Mouse (Mus musculus) kidney, postnatal 0 days (tissue): ENCODE data around the gene Gm17662. TPM values are rescaled to one million over a fixed set of nuclear protein-coding genes. Genes with fewer than 3 reads are reported as not detected.

Source experiments
- ATAC-seq: fragments of 200-750 bp; cut with Nextera tagmentation; replicated peaks from 2 replicates; pipeline ENCODE4 v1.8.0; 2017; ENCODE audit warnings: low read depth, moderate number of reproducible peaks, moderate TSS enrichment, moderate library complexity; ENCODE audit not compliant: low FRiP score
- DNase-seq: peaks from one replicate; pipeline ENCODE4 v3.0.0-alpha.2; 2016; ENCODE audit warnings: low spot score
- H3K27ac ChIP-seq: fragments of 300-500 bp; sonication (generic); 2 replicates; pipeline ENCODE4 v1.5.1; 2014; ENCODE audit warnings: mild to moderate bottlenecking
- H3K27me3 ChIP-seq: fragments of 300-500 bp; sonication (generic); 2 replicates; pipeline ENCODE4 v1.6.1; 2014; ENCODE audit warnings: low read length, mixed read lengths; ENCODE audit not compliant: insufficient read depth
- H3K36me3 ChIP-seq: fragments of 300-500 bp; sonication (generic); 2 replicates; pipeline ENCODE4 v1.6.1; 2014; ENCODE audit warnings: low read length, mixed read lengths; ENCODE audit not compliant: insufficient read depth
- H3K4me1 ChIP-seq: fragments of 300-500 bp; sonication (generic); replicated peaks from 2 replicates; pipeline ENCODE4 v1.6.1; 2014; ENCODE audit warnings: antibody characterized with exemption, low read length, mixed read lengths; ENCODE audit not compliant: insufficient read depth
- H3K4me2 ChIP-seq: fragments of 300-500 bp; sonication (generic); 2 replicates; pipeline ENCODE4 v1.6.1; 2014; ENCODE audit warnings: mild to moderate bottlenecking, low read length, moderate library complexity, mixed read lengths
- H3K4me3 ChIP-seq: fragments of 300-500 bp; sonication (generic); replicated peaks from 2 replicates; pipeline ENCODE4 v1.5.1; 2014; ENCODE audit warnings: low read depth, low read length
- H3K9ac ChIP-seq: fragments of 300-500 bp; sonication (generic); 2 replicates; pipeline ENCODE4 v1.6.1; 2014; ENCODE audit warnings: low read depth, low read length
- H3K9me3 ChIP-seq: fragments of 300-500 bp; sonication (generic); replicated peaks from 2 replicates; pipeline ENCODE4 v1.6.1; 2016; ENCODE audit warnings: low read length, inconsistent platforms, mixed read lengths
- CTCF ChIP-seq: IDR thresholded peaks from 2 replicates; pipeline ENCODE4 v1.5.1; 2016; ENCODE audit warnings: antibody characterized with exemption, low read depth, mild to moderate bottlenecking, moderate library complexity
- WGBS: fragments of 180-500 bp; shearing (Covaris S2); extraction: QIAGEN DNeasy Blood & Tissue Kit; methylation state at CpG from one replicate; pipeline ENCODE4 v1.1.7; 2014; 5-methylcytosine and 5-hydroxymethylcytosine counted together
- polyA plus RNA-seq: library from polyadenylated mRNA; unstranded; fragments of >200 nt; fragmentation: Nextera tagmentation; extraction: Ambion mirVana; gene quantifications from 2 replicates; pipeline ENCODE4 v1.2.1, GENCODE M21; 2015

The Gm17662 gene
- polyA plus RNA-seq, 1 experiment from 2014 or later, result not detected

DNA sequence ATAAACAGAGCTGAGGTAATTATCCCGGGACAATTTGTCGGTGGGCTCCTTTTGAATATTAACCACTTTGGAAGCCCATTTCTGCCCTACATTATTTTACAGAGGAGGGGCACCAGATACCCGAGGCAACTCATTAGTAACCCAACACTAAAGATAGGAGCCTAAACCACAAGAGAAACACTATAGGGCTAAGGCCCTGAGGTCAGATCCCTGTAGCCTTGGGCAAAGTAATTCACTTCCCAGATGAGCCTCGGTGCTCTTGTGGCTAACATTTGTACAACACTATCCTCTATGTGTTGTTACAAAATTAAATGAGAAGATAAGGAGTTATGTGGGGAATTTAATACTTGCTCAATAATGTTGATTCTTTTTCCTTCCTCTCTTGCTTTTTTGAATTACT lies 13.6 kb upstream of the Gm17662 start:
- H3K27me3 ChIP-seq, result no peaks in the 10 kb centered on the region
- no peak overlapping the region for H3K27ac ChIP-seq
- WGBS, result 54% methylated on average over 4 of the region's 4 CpGs
- no peak for ATAC-seq
- no peak overlapping the region for H3K9ac ChIP-seq
- no peaks in the 10 kb centered on the region for H3K4me1 ChIP-seq
- H3K9me3 ChIP-seq, result no peaks in the 10 kb centered on the region
- H3K4me2 ChIP-seq, result no peak overlapping the region
- DNase-seq, result no peak
- no peak for TF ChIP-seq CTCF
- no peaks in the 10 kb centered on the region for H3K36me3 ChIP-seq
- H3K4me3 ChIP-seq, result no peak overlapping the region

DNA sequence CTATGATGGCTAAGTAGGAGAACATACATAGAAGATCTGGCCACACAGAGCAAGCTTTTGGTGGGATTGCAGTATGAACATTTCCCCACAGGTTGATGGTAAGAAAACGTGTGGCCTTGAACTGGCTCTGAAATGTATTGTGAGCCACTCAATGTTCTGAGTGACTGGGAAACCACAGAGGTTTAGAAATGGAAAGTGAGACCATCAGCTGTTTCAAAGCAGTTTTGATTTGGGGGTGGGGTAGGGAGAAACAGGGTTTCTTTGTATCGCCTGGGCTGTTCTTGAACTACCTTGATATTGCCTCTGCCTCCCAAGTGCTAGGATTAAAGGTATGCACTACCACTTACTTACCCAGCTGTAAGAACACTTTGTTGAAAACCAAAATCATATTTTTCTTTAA lies 1.9 kb upstream of the Gm17662 start:
- no peak overlapping the region for H3K27ac ChIP-seq
- no peaks in the 10 kb centered on the region for H3K4me1 ChIP-seq
- WGBS, result 87% methylated on average over 2 of the region's 2 CpGs
- no peak for TF ChIP-seq CTCF
- no peak overlapping the region for H3K4me3 ChIP-seq
- no peaks in the 10 kb centered on the region for H3K27me3 ChIP-seq
- no peak overlapping the region for H3K4me2 ChIP-seq
- no peak overlapping the region for H3K9ac ChIP-seq
- DNase-seq (no peak), ATAC-seq (no peak)
- H3K9me3 ChIP-seq, result no peaks in the 10 kb centered on the region
- no peaks in the 10 kb centered on the region for H3K36me3 ChIP-seq

DNA sequence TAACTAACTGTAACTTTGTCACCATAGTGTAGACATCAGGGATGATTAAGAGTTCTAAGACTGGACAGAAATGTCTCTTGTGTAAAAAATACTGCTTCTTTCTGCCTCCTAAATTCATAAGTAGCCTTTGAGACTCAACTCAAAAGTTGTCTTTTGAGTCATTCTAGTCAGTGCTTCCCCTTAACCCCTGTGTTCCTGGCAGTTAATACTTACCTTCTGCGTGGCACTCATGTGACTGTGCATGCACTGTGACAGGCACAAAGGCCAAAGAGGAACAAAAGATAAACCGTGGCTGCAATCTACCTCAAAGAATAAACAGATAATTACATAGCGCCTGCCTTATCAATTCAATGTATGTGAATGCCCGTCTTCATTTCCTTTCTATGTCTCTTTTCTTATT lies 694 bp downstream of the Gm17662 start:
- no peak overlapping the region for H3K9ac ChIP-seq
- H3K27ac ChIP-seq, result no peak overlapping the region
- H3K4me3 ChIP-seq, result no peak overlapping the region
- no peaks in the 10 kb centered on the region for H3K9me3 ChIP-seq
- TF ChIP-seq CTCF, result no peak
- WGBS, result 81% methylated on average over 4 of the region's 4 CpGs
- no peaks in the 10 kb centered on the region for H3K4me1 ChIP-seq
- no peaks in the 10 kb centered on the region for H3K36me3 ChIP-seq
- ATAC-seq, result no peak
- no peak overlapping the region for H3K4me2 ChIP-seq
- no peaks in the 10 kb centered on the region for H3K27me3 ChIP-seq
- DNase-seq, result no peak

DNA sequence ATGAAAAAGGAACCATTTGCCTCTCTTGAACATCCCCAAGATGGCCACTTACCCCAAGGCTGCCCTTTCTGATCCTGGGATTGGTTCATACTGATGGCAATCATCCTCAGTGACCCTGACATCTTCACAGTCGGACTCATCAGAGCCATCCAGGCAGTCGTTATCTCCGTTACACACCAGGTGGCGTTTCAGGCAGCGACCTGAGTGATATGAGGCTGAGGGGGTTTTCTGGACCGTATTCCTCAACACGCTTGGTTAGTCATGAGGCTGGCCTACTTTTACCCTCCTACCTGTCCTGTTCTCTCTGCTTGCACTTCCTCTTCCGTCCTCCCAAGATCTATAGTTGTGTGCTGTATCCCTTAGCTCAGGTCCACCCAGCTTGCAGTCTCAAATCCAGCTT lies 4.1 kb downstream of the Gm17662 start:
- Histone ChIP-seq H3K36me3 (no peaks in the 10 kb centered on the region), H3K4me1 (no peaks in the 10 kb centered on the region), H3K27ac (no peak overlapping the region), H3K4me3 (no peak overlapping the region), H3K4me2 (no peak overlapping the region), H3K27me3 (no peaks in the 10 kb centered on the region), H3K9me3 (no peaks in the 10 kb centered on the region), H3K9ac (no peak overlapping the region)
- no peak for TF ChIP-seq CTCF
- no peak for DNase-seq
- ATAC-seq, result no peak
- WGBS, result 68% methylated on average over 8 of the region's 8 CpGs

DNA sequence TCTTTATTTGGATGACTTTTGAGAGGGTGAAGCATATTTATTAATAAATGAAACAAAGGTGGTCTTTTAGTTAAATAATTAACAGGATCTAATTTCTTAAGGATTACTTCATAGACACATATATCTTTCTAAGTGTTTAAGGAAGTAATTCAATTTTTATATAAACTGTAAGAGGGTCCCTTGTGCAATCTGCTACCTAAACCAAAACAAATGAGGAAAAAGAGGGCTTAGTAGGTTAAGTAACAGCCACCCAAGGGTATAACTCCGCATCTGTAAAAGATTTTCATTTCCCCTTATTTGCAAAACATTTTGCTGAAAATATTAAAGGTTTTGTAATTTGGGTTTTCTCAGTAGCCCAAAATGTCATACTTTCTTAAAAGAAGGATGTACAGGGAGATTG lies 7.3 kb downstream of the Gm17662 start:
- H3K4me2 ChIP-seq, result no peak overlapping the region
- H3K9ac ChIP-seq, result no peak overlapping the region
- no peak for TF ChIP-seq CTCF
- H3K27me3 ChIP-seq, result no peaks in the 10 kb centered on the region
- H3K4me3 ChIP-seq, result no peak overlapping the region
- no peaks in the 10 kb centered on the region for H3K9me3 ChIP-seq
- ATAC-seq, result no peak
- H3K27ac ChIP-seq, result no peak overlapping the region
- DNase-seq, result no peak
- H3K36me3 ChIP-seq, result no peaks in the 10 kb centered on the region
- 79% methylated on average over 1 of the region's 1 CpGs for WGBS
- no peaks in the 10 kb centered on the region for H3K4me1 ChIP-seq

DNA sequence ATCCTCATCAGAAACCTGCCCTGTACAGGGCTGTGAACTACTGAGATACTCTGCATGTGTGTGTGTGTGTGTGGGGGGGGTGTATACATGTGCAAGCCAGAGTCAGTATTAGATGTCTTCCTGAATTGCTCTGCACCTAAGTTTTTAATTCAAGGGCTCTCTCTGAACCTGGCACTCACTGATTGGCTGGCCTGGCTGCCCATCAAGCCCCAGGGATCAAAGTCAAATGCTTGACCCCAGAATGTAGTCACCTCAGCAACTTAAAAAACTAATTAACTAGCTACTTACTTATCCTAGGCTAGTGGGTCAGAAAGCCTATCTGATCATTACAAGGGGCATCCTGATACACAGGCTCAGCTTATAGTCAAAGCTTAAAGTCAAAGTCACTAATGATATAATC lies 12.5 kb downstream of the Gm17662 start:
- H3K4me2 ChIP-seq, result no peak overlapping the region
- no peak overlapping the region for H3K9ac ChIP-seq
- H3K9me3 ChIP-seq, result no peaks in the 10 kb centered on the region
- H3K27me3 ChIP-seq, result no peaks in the 10 kb centered on the region
- no peaks in the 10 kb centered on the region for H3K4me1 ChIP-seq
- 0 out of 2 replicates have a peak, but pooled peaks have one; percentile 40 for ATAC-seq
- no peaks in the 10 kb centered on the region for H3K36me3 ChIP-seq
- H3K27ac ChIP-seq, result no peak overlapping the region
- TF ChIP-seq CTCF, result no peak
- no peak for DNase-seq
- H3K4me3 ChIP-seq, result no peak overlapping the region

DNA sequence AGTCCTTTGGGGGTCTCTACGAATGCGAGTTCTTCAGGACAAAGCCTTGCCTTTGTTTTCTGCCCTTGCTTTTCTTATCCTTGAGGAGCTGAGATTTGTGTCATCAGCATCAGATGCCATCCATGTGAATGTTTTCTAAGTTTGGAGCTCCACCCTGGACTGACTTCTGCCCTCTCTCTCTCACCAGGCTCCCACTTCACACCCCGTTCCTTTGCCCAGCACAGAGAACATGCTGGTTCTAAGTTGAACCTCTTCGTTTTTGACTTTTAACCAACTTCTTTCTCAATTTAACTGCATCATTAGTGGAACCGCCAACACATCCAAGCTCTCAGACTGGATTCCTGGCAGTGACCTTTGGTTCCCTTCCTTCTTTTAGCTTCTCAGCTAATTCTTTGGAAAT lies 13.1 kb downstream of the Gm17662 start:
- no peak for TF ChIP-seq CTCF
- H3K27me3 ChIP-seq, result no peaks in the 10 kb centered on the region
- ATAC-seq (no peak), DNase-seq (no peak)
- H3K9me3 ChIP-seq, result no peaks in the 10 kb centered on the region
- no peaks in the 10 kb centered on the region for H3K4me1 ChIP-seq
- no peak overlapping the region for H3K4me3 ChIP-seq
- 89% methylated on average over 5 of the region's 5 CpGs for WGBS
- no peak overlapping the region for H3K27ac ChIP-seq
- H3K4me2 ChIP-seq, result no peak overlapping the region
- no peak overlapping the region for H3K9ac ChIP-seq
- H3K36me3 ChIP-seq, result no peaks in the 10 kb centered on the region
